ENCODE assay signal across 26 mouse cellular contexts in the genomic region with DNA sequence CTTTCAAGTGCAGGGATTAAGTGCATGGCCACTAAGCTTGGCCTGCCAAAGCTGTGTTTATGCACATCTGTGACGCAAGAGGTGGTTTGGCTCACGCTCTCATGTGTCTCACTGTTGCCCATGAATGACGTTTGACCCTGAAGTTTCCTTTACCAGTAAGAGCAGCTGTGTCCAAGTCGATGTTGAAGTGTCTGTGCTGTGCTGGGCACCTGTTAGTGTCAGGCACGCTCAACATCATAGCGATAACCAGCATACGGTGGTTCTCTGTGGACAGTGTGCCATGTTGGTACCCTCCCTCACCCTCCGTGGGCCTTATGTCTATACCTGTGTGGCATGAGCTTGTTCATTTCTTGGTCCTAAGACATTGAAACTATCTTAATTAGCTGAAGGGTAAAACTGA.
A peak's percentile ranks its signal among the peaks of the same experiment; 100 is the strongest.
DNase-seq lines count a peak whose midpoint lies in the region; ATAC-seq lines count a peak whose summit lies in the region.
"Had no signal": no experiment of that assay in that cellular context is flagged by ENCODE, and none has a peak within 500 bp of the region (broad histone marks: within the 10 kb centered on the region; RNA-seq: fewer than 3 reads in every experiment).

No protein-coding gene starts in this region.

- WGBS in kidney, embryonic 15.5 days: 92% methylated on average over 8 of the region's 8 CpGs

- H3K27ac ChIP-seq in kidney, embryonic 15.5 days: no peak overlapping the region
- H3K27ac ChIP-seq: embryonic facial prominence, embryonic 12.5 days; embryonic facial prominence, embryonic 15.5 days; heart, embryonic 15.5 days; hindbrain, embryonic 10.5 days; hindbrain, embryonic 13.5 days had no signal

- peaks cover 66% of the 10 kb centered on the region for H3K36me3 ChIP-seq in kidney, embryonic 15.5 days

- no peak overlapping the region for H3K9ac ChIP-seq in kidney, embryonic 15.5 days
- H3K9ac ChIP-seq: embryonic facial prominence, embryonic 12.5 days; embryonic facial prominence, embryonic 15.5 days; forebrain, postnatal 0 days; heart, embryonic 12.5 days; heart, embryonic 15.5 days; hindbrain, embryonic 13.5 days had no signal

- H3K27me3 ChIP-seq in kidney, embryonic 15.5 days: no peaks in the 10 kb centered on the region
- H3K27me3 ChIP-seq: embryonic facial prominence, embryonic 12.5 days; embryonic facial prominence, embryonic 15.5 days; heart, embryonic 12.5 days; heart, embryonic 15.5 days; hindbrain, embryonic 13.5 days had no signal

- no peak for ATAC-seq in kidney, embryonic 15.5 days (replicated peaks; ENCODE audit: low FRiP score)
- ATAC-seq: activated CD4-positive, CD25-positive, alpha-beta regulatory T cell, adult 4 months; CD4-positive, CD25-positive, alpha-beta regulatory T cell, adult 4 months; forebrain, embryonic 14.5 days; forebrain, postnatal 0 days; hindbrain, embryonic 16.5 days had no signal

- H3K4me2 ChIP-seq in kidney, embryonic 15.5 days: no peak overlapping the region
- H3K4me2 ChIP-seq: embryonic facial prominence, embryonic 12.5 days; embryonic facial prominence, embryonic 15.5 days; heart, embryonic 12.5 days; heart, embryonic 15.5 days; hindbrain, embryonic 13.5 days had no signal

- no peaks in the 10 kb centered on the region for H3K4me1 ChIP-seq in kidney, embryonic 15.5 days
- H3K4me1 ChIP-seq: embryonic facial prominence, embryonic 12.5 days; hindbrain, embryonic 10.5 days; hindbrain, embryonic 13.5 days had no signal

- no peaks in the 10 kb centered on the region for H3K9me3 ChIP-seq in kidney, embryonic 15.5 days (replicated peaks)
- H3K9me3 ChIP-seq: embryonic facial prominence, embryonic 12.5 days; embryonic facial prominence, embryonic 15.5 days; heart, embryonic 12.5 days; heart, embryonic 15.5 days; hindbrain, embryonic 10.5 days; hindbrain, embryonic 13.5 days had no signal

- no peak overlapping the region for H3K4me3 ChIP-seq in kidney, embryonic 15.5 days (replicated peaks)
- H3K4me3 ChIP-seq: embryonic facial prominence, embryonic 12.5 days; embryonic facial prominence, embryonic 15.5 days; heart, embryonic 12.5 days; heart, embryonic 15.5 days; hindbrain, embryonic 10.5 days; hindbrain, embryonic 13.5 days had no signal

- DNase-seq in 3134 (ENCODE audit: extremely low read depth, insufficient read length, low spot score): peak; percentile 27
- DNase-seq in 3T3-L1 (ENCODE audit: low read depth, low spot score): peak; percentile 10
- DNase-seq in adipocyte (ENCODE audit: low spot score): peak; percentile 46
- no peak for DNase-seq in lung, postnatal 4 days
- DNase-seq in adrenal gland, postnatal 25 days: no peak
- DNase-seq: adrenal gland, postnatal 10 days; cerebellum, adult 11 months; cerebellum, adult 2 months; cerebellum, adult 9-11 months; cerebellum, postnatal 25 days; forebrain, postnatal 0 days; gastrocnemius, postnatal 25 days; heart, adult 18-20 months; heart, postnatal 10 days; heart, postnatal 36 days had no signal

Comparison
In these comparisons a context has a peak if more than half of its experiments do, and no peak if none do; other contexts are left out.
1. DNase-seq: peak in 3134 (single experiment), 3T3-L1 (single experiment) and adipocyte (single experiment); none in lung, postnatal 4 days (0 of 2) and adrenal gland, postnatal 25 days (single experiment).